Mouse (Mus musculus): ENCODE measurements around the gene Scrn1. TPM values are rescaled to one million over a fixed set of nuclear protein-coding genes. Genes with fewer than 3 reads are reported as not detected.
A peak's percentile ranks its signal among the peaks of the same experiment; 100 is the strongest.

Scrn1 gene
- polyA plus RNA-seq, 1 experiment from 2014 or later, result 2.8 TPM

DNA sequence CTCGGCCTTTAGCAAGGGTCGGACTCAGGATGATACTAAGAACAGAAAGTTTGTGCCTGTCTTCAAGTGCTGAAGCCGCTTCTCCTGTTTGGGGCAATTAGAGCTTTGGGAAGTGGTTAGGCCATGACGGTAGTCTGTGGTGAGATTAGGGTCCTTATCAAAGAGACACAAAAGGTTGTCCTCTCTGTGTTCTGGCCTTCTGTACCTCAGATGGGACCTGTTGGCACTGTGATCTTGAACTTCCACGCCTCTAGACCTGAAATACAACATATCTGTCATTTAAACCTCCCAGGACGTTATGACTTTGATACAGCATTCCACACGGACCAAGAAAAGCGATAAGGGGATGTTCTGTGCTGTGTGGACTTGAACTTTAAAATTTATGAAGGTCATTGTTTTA, 37.6 kb downstream of the Scrn1 start:
- no peak for DNase-seq (ENCODE audit: low spot score)
- H3K36me3 ChIP-seq (ENCODE audit: insufficient read depth, low read length), result no peaks in the 10 kb centered on the region
- no peak overlapping the region for H3K27ac ChIP-seq (ENCODE audit: low read length)
- TF ChIP-seq EP300 (IDR thresholded peaks at IDR 0.05) (no peak), CTCF (IDR thresholded peaks at IDR 0.05) (no peak)
- no peaks in the 10 kb centered on the region for H3K27me3 ChIP-seq (replicated peaks; ENCODE audit: insufficient read depth, low read length)
- H3K4me3 ChIP-seq (ENCODE audit: low read depth, low read length), result no peak overlapping the region
- no peaks in the 10 kb centered on the region for H3K9me3 ChIP-seq (ENCODE audit: low read length)
- no peaks in the 10 kb centered on the region for H3K4me1 ChIP-seq (ENCODE audit: insufficient read depth, low read depth, low read length)
- ATAC-seq, result no peak
- H3K9ac ChIP-seq (replicated peaks; ENCODE audit: low read depth), result no peak overlapping the region
- H3K4me2 ChIP-seq (replicated peaks; ENCODE audit: low read depth, low read length), result no peak overlapping the region
- WGBS, result 81% methylated on average over 8 of the region's 8 CpGs

DNA sequence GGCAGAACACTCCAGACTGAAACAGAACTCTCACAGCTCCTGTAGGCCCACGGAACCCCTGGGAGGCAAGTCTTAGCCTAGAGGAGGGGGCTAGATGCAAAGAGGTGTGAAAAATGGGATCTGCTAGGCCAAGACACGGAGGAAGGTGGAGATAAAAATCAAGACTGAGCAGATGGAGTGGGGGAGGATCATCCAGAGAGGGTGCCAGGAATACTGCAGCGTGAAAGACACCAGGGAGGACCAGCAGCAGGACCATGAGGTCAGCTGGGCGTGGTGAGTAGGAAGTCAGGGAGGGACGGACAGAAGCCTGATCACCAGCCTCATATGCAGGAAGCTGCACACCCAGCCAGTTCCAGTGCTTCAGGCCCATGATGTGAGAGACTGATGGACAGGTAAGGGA, 47.5 kb downstream of the Scrn1 start:
- Histone ChIP-seq H3K4me2 (replicated peaks; ENCODE audit: low read depth, low read length) (no peak overlapping the region), H3K27me3 (replicated peaks; ENCODE audit: insufficient read depth, low read length) (no peaks in the 10 kb centered on the region), H3K36me3 (ENCODE audit: insufficient read depth, low read length) (no peaks in the 10 kb centered on the region), H3K27ac (ENCODE audit: low read length) (no peak overlapping the region), H3K4me1 (ENCODE audit: insufficient read depth, low read depth, low read length) (no peaks in the 10 kb centered on the region), H3K4me3 (ENCODE audit: low read depth, low read length) (no peak overlapping the region), H3K9me3 (ENCODE audit: low read length) (no peaks in the 10 kb centered on the region), H3K9ac (replicated peaks; ENCODE audit: low read depth) (no peak overlapping the region)
- TF ChIP-seq CTCF (IDR thresholded peaks at IDR 0.05) (no peak), EP300 (IDR thresholded peaks at IDR 0.05) (no peak)
- WGBS, result 58% methylated on average over 5 of the region's 5 CpGs
- ATAC-seq, result no peak
- DNase-seq (ENCODE audit: low spot score), result no peak

DNA sequence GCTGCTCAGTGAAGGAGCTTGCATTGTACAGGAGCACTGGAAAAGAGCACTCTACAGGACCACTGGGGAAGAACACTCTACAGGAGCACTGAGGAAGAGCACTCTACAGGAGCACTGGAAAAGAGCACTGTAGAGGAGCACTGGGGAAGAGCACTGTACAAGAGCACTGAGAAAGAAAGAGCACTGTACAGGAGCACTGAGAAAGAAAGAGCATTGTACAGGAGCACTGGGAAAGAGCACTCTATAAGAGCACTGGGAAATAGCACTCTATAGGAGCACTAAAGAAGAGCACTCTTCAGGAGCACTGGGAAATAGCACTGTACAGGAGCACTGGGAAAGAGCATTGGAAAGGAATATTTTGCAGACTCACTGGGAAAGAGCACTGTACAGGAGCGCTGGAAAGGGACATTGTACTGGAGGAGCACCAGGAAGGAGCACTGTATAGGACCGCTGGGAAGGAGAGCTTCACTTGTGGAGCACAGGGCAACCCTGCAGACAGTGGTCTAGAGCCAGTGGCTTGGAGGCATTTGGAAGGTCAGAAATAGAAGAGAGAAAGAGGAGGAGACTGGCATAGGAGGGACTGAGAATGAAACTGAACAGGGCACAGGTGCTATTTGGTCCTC, 49.7 kb downstream of the Scrn1 start:
- Histone ChIP-seq H3K4me2 (replicated peaks; ENCODE audit: low read depth, low read length) (no peak overlapping the region), H3K27me3 (replicated peaks; ENCODE audit: insufficient read depth, low read length) (no peaks in the 10 kb centered on the region), H3K9me3 (ENCODE audit: low read length) (no peaks in the 10 kb centered on the region), H3K4me1 (ENCODE audit: insufficient read depth, low read depth, low read length) (no peaks in the 10 kb centered on the region), H3K36me3 (ENCODE audit: insufficient read depth, low read length) (no peaks in the 10 kb centered on the region), H3K27ac (ENCODE audit: low read length) (no peak overlapping the region), H3K4me3 (ENCODE audit: low read depth, low read length) (no peak overlapping the region), H3K9ac (replicated peaks; ENCODE audit: low read depth) (no peak overlapping the region)
- 85% methylated on average over 2 of the region's 2 CpGs for WGBS
- no peak for TF ChIP-seq EP300 (IDR thresholded peaks at IDR 0.05)
- no peak for TF ChIP-seq CTCF (IDR thresholded peaks at IDR 0.05)
- ATAC-seq (no peak), DNase-seq (ENCODE audit: low spot score) (no peak)

DNA sequence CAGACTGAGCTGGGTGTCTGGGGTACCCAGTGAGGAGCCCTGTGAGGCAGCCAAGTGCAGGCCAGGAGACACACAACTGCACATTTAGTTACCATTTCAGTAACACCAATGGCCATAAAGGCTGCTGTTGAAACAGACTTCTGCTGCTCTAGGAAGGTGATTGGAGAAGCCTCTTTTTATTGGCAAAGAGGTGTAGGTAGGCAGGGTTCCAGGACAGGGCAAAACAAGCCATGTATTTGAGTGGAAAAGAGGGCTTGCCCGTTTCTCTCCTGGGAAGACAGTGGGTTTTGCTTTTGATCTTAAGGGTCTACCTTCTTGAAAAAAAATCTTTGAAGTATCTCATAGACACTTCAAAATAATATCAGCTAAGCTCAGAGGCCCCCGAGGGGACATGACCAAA, 54.0 kb downstream of the Scrn1 start:
- Histone ChIP-seq H3K4me3 (ENCODE audit: low read depth, low read length) (no peak overlapping the region), H3K27ac (ENCODE audit: low read length) (no peak overlapping the region), H3K4me1 (ENCODE audit: insufficient read depth, low read depth, low read length) (no peaks in the 10 kb centered on the region), H3K9me3 (ENCODE audit: low read length) (no peaks in the 10 kb centered on the region), H3K36me3 (ENCODE audit: insufficient read depth, low read length) (no peaks in the 10 kb centered on the region), H3K9ac (replicated peaks; ENCODE audit: low read depth) (no peak overlapping the region), H3K27me3 (replicated peaks; ENCODE audit: insufficient read depth, low read length) (no peaks in the 10 kb centered on the region), H3K4me2 (replicated peaks; ENCODE audit: low read depth, low read length) (no peak overlapping the region)
- DNase-seq (ENCODE audit: low spot score), result no peak
- WGBS, result 39% methylated on average over 2 of the region's 2 CpGs
- TF ChIP-seq EP300 (IDR thresholded peaks at IDR 0.05) (no peak), CTCF (IDR thresholded peaks at IDR 0.05) (no peak)
- no peak for ATAC-seq

DNA sequence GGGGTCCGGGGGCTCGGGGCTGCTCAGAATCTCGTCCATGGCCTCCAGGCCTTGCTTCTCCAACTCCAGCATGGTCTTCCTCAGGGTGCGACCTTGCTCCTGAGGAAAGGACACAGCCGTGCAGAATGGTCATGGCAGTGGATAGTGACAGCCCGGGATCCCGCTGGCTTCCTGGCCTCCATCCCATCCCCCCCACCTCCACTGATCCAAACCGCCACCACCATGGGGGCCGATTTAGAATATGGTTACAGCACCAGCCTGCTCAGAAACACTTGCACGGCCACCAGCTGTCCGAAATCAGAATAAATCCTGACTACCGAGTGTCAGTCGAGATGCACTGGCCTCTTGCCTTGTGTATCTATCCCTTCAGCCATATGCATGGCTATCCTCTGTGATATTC, 57.0 kb downstream of the Scrn1 start:
- Histone ChIP-seq H3K27ac (ENCODE audit: low read length) (no peak overlapping the region), H3K4me3 (ENCODE audit: low read depth, low read length) (no peak overlapping the region), H3K36me3 (ENCODE audit: insufficient read depth, low read length) (no peaks in the 10 kb centered on the region), H3K4me1 (ENCODE audit: insufficient read depth, low read depth, low read length) (no peaks in the 10 kb centered on the region), H3K4me2 (replicated peaks; ENCODE audit: low read depth, low read length) (no peak overlapping the region), H3K9me3 (ENCODE audit: low read length) (no peaks in the 10 kb centered on the region), H3K27me3 (replicated peaks; ENCODE audit: insufficient read depth, low read length) (no peaks in the 10 kb centered on the region), H3K9ac (replicated peaks; ENCODE audit: low read depth) (no peak overlapping the region)
- 87% methylated on average over 13 of the region's 13 CpGs for WGBS
- ATAC-seq (no peak), DNase-seq (ENCODE audit: low spot score) (no peak)
- TF ChIP-seq CTCF (IDR thresholded peaks at IDR 0.05) (no peak), EP300 (IDR thresholded peaks at IDR 0.05) (no peak)

DNA sequence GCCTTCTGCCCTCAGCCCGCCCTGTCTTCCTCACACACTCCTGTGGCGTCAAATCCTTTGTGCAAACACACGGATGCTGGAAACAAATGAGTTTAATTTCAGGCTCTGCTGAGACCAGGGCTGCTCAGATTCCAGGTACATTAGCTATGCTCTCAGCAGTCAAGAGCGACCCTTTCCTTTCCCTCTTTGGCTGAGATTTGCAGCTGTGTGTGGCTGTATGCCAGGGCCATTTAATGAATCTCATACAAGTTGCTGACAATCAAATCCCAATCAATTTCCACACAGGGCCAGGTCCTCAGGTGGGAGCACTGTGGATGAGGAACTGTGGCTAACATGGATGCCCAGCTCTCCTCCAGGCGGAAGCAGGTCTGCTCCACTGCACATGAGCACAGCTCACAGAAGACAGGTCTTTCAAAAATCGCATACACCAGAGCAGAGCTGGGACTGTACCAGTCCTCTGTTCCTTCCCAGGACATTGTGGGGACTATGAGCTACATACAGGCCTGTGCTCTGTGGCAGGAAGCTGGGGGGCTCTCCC, 58.0 kb downstream of the Scrn1 start:
- 55% methylated on average over 6 of the region's 6 CpGs for WGBS
- H3K9me3 ChIP-seq (ENCODE audit: low read length), result no peaks in the 10 kb centered on the region
- no peaks in the 10 kb centered on the region for H3K27me3 ChIP-seq (replicated peaks; ENCODE audit: insufficient read depth, low read length)
- H3K36me3 ChIP-seq (ENCODE audit: insufficient read depth, low read length), result no peaks in the 10 kb centered on the region
- ATAC-seq, result peak; percentile 32; the same call in 1 of the 2 replicates
- TF ChIP-seq CTCF (IDR thresholded peaks at IDR 0.05) (no peak), EP300 (IDR thresholded peaks at IDR 0.05) (no peak)
- H3K27ac ChIP-seq (ENCODE audit: low read length), result no peak overlapping the region
- H3K4me2 ChIP-seq (replicated peaks; ENCODE audit: low read depth, low read length), result no peak overlapping the region
- H3K4me3 ChIP-seq (ENCODE audit: low read depth, low read length), result no peak overlapping the region
- H3K9ac ChIP-seq (replicated peaks; ENCODE audit: low read depth), result no peak overlapping the region
- no peak for DNase-seq (ENCODE audit: low spot score)
- H3K4me1 ChIP-seq (ENCODE audit: insufficient read depth, low read depth, low read length), result peaks cover 2% of the 10 kb centered on the region; the same call in 1 of the 2 replicates

Data from lung, postnatal 0 days (tissue).